9 mouse cellular contexts compared by ENCODE assay signal in genomic region chr2:154300496-154300895, GRCm38 (mm10). TPM values are rescaled to one million over a fixed set of nuclear protein-coding genes. Genes with fewer than 3 reads are reported as not detected.
DNase-seq lines count a peak whose midpoint lies in the region; ATAC-seq lines count a peak whose summit lies in the region.
"Had no signal": no experiment of that assay in that cellular context is flagged by ENCODE, and none has a peak within 500 bp of the region (broad histone marks: within the 10 kb centered on the region; RNA-seq: fewer than 3 reads in every experiment).

No protein-coding gene starts in this region.

- H3K4me1 ChIP-seq in embryonic facial prominence, embryonic 14.5 days (ENCODE audit: control insufficient read depth, insufficient read depth, low read length) = no peaks in the 10 kb centered on the region
- H3K4me1 ChIP-seq in lung, embryonic 16.5 days (replicated peaks; ENCODE audit: control insufficient read depth, insufficient read depth, low read length) = no peaks in the 10 kb centered on the region

- H3K9ac ChIP-seq in embryonic facial prominence, embryonic 14.5 days (ENCODE audit: low read depth, low read length) = no peak overlapping the region
- no peak overlapping the region for H3K9ac ChIP-seq in lung, embryonic 16.5 days (ENCODE audit: low read length)

- H3K9me3 ChIP-seq in embryonic facial prominence, embryonic 14.5 days (ENCODE audit: control insufficient read depth, low read length) = no peaks in the 10 kb centered on the region
- H3K9me3 ChIP-seq in lung, embryonic 16.5 days (ENCODE audit: control insufficient read depth, low read length) = no peaks in the 10 kb centered on the region

- H3K36me3 ChIP-seq in embryonic facial prominence, embryonic 14.5 days (ENCODE audit: control insufficient read depth, insufficient read depth, low read length) = no peaks in the 10 kb centered on the region
- no peaks in the 10 kb centered on the region for H3K36me3 ChIP-seq in lung, embryonic 16.5 days (ENCODE audit: control insufficient read depth, insufficient read depth, low read length)

- WGBS in embryonic facial prominence, embryonic 14.5 days = 0% methylated on average over 1 of the region's 1 CpGs
- WGBS in lung, embryonic 16.5 days = 15% methylated on average over 1 of the region's 1 CpGs

- peak; percentile 7 for DNase-seq in cerebellum, adult 11 months
- DNase-seq in adrenal gland, postnatal 25 days = peak; percentile 82
- DNase-seq in embryonic facial prominence, embryonic 14.5 days (ENCODE audit: low spot score) = peak; percentile 61
- DNase-seq in heart, postnatal 10 days = peak; percentile 48 to 72
- peak; percentile 12 for DNase-seq in layer of hippocampus, adult 9-10 months (ENCODE audit: low spot score)
- peak; percentile 74 for DNase-seq in right cerebral cortex, postnatal 14 days

- no peak overlapping the region for H3K4me3 ChIP-seq in embryonic facial prominence, embryonic 14.5 days (ENCODE audit: low read depth, low read length)
- no peak overlapping the region for H3K4me3 ChIP-seq in lung, embryonic 16.5 days (ENCODE audit: low read length)

- H3K27ac ChIP-seq in embryonic facial prominence, embryonic 14.5 days (replicated peaks; ENCODE audit: low read depth, low read length) = no peak overlapping the region
- no peak overlapping the region for H3K27ac ChIP-seq in lung, embryonic 16.5 days (ENCODE audit: low read length)

- H3K27me3 ChIP-seq in embryonic facial prominence, embryonic 14.5 days (replicated peaks; ENCODE audit: control insufficient read depth, insufficient read depth, low read length) = no peaks in the 10 kb centered on the region
- H3K27me3 ChIP-seq in lung, embryonic 16.5 days (ENCODE audit: control insufficient read depth, insufficient read depth, low read depth, low read length) = no peaks in the 10 kb centered on the region

- H3K4me2 ChIP-seq in embryonic facial prominence, embryonic 14.5 days (ENCODE audit: low read depth, low read length) = no peak overlapping the region
- H3K4me2 ChIP-seq in lung, embryonic 16.5 days (ENCODE audit: low read depth, low read length) = no peak overlapping the region

- intact Hi-C loops in heart, postnatal 10 days (cut with DNase I) = no loop called here

- ATAC-seq in cerebellum, adult (ENCODE audit: insufficient number of reproducible peaks, low FRiP score, low TSS enrichment) = no peak; the same call in 1 of the 2 replicates
- 0 out of 2 replicates have a peak, but pooled peaks have one; percentile 55 for ATAC-seq in embryonic facial prominence, embryonic 14.5 days (ENCODE audit: low read depth)
- ATAC-seq in lung, embryonic 16.5 days (ENCODE audit: low read depth) = peak; percentile 47; the same call in 1 of the 2 replicates

RNA-seq across cellular contexts. Expression of gene Bpifb9b, which starts 6.5 kb away (rescaled TPM):
- total RNA-seq in adrenal gland, postnatal 25 days (2021) = not detected in 2 replicates
- polyA plus RNA-seq in embryonic facial prominence, embryonic 14.5 days (2014; fragmentation: Nextera tagmentation; extraction: Ambion mirVana) = 0.38 and 3.6 TPM in 2 replicates
- not detected for total RNA-seq in heart, postnatal 10 days (2021)
- polyA plus RNA-seq in lung, embryonic 16.5 days (2015; fragmentation: Nextera tagmentation; extraction: Ambion mirVana) = not detected in 2 replicates
- polyA plus RNA-seq: neural tube, embryonic 14.5 days had no signal

RNA-seq across cellular contexts. Expression of gene Bpifb9a, which starts 42.8 kb away (rescaled TPM):
- not detected in 2 replicates for total RNA-seq in adrenal gland, postnatal 25 days (2021)
- polyA plus RNA-seq in embryonic facial prominence, embryonic 14.5 days (2014; fragmentation: Nextera tagmentation; extraction: Ambion mirVana) = not detected in 2 replicates
- total RNA-seq in heart, postnatal 10 days (2021) = not detected
- polyA plus RNA-seq in lung, embryonic 16.5 days (2015; fragmentation: Nextera tagmentation; extraction: Ambion mirVana) = not detected in 2 replicates
- polyA plus RNA-seq: neural tube, embryonic 14.5 days had no signal

Comparison
In these comparisons a context has a peak if more than half of its experiments do, and no peak if none do; other contexts are left out.
1. DNase-seq: peak in every context shown above with its lines; median percentile 82 in adrenal gland, postnatal 25 days; 74 in right cerebral cortex, postnatal 14 days; 61 in embryonic facial prominence, embryonic 14.5 days; 60 in heart, postnatal 10 days; 12 in layer of hippocampus, adult 9-10 months; 7 in cerebellum, adult 11 months.